Mouse (Mus musculus) limb, embryonic 11.5 days (tissue): ENCODE data around the gene Lrrc17. TPM values are rescaled to one million over a fixed set of nuclear protein-coding genes. Genes with fewer than 3 reads are reported as not detected.

Experiments used
- ATAC-seq: fragments of 200-750 bp; cut with Nextera tagmentation; 2 replicates; pipeline ENCODE4 v1.8.0; 2017; ENCODE audit warnings: low read depth; ENCODE audit not compliant: insufficient number of reproducible peaks, low FRiP score, low TSS enrichment
- DNase-seq: peaks from one replicate; pipeline ENCODE4 v3.0.0-alpha.2; 2015; ENCODE audit warnings: low spot score
- H3K27ac ChIP-seq: fragments of 300-500 bp; sonication (generic); replicated peaks from 2 replicates; pipeline ENCODE4 v1.5.1; 2014; ENCODE audit warnings: low read depth, mild to moderate bottlenecking, low read length
- H3K27me3 ChIP-seq: fragments of 300-500 bp; sonication (generic); 2 replicates; pipeline ENCODE4 v1.6.1; 2014; ENCODE audit warnings: mild to moderate bottlenecking, low read length, mixed read lengths; ENCODE audit not compliant: control insufficient read depth, insufficient read depth
- H3K36me3 ChIP-seq: fragments of 300-500 bp; sonication (generic); 2 replicates; pipeline ENCODE4 v1.6.1; 2014; ENCODE audit warnings: mild to moderate bottlenecking, low read length, moderate library complexity, mixed read lengths; ENCODE audit not compliant: control insufficient read depth, insufficient read depth
- H3K4me1 ChIP-seq: fragments of 300-500 bp; sonication (generic); 2 replicates; pipeline ENCODE4 v1.6.1; 2014; ENCODE audit warnings: low read length, mixed read lengths; ENCODE audit not compliant: control insufficient read depth, insufficient read depth
- H3K4me2 ChIP-seq: fragments of 300-500 bp; sonication (generic); 2 replicates; pipeline ENCODE4 v1.6.1; 2014; ENCODE audit warnings: low read depth, mild to moderate bottlenecking, moderate library complexity; ENCODE audit not compliant: severe bottlenecking
- H3K4me3 ChIP-seq: fragments of 300-500 bp; sonication (generic); 2 replicates; pipeline ENCODE4 v1.5.1; 2014; ENCODE audit warnings: low read depth, low read length
- H3K9ac ChIP-seq: fragments of 300-500 bp; sonication (generic); 2 replicates; pipeline ENCODE4 v1.6.1; 2014; ENCODE audit warnings: mild to moderate bottlenecking, low read length
- H3K9me3 ChIP-seq: fragments of 300-500 bp; sonication (generic); 2 replicates; pipeline ENCODE4 v1.6.1; 2016; ENCODE audit warnings: low read length; ENCODE audit not compliant: control insufficient read depth
- WGBS: fragments of 180-500 bp; shearing (Covaris S2); extraction: QIAGEN DNeasy Blood & Tissue Kit; methylation state at CpG from one replicate; pipeline ENCODE4 v1.1.7; 2014; 5-methylcytosine and 5-hydroxymethylcytosine counted together
- polyA plus RNA-seq: library from polyadenylated mRNA; unstranded; fragments of >200 nt; fragmentation: Nextera tagmentation; extraction: Ambion mirVana; gene quantifications from 2 replicates; pipeline ENCODE4 v1.2.1, GENCODE M21; 2014

Gene Lrrc17
- polyA plus RNA-seq, 1 experiment from 2014 or later, result 34.3 TPM

DNA sequence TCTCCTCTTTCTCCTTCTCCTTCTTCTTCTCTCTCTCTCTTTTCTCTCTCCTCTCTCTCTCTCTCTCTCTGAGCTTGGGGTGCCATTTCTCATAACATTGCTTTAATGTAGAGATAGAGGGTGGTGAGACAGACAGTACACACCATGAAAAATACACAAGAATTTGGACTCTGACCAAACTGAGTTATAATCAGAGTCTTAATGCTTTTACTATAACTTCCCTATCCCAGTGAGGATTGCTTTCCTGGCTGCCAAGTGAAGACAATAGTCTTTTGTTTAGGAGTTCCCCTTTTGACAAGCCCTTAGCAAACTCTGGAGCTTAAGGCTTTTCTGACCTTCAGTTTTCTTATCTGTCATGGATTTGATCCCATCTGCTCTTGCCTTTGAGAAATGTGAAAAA is 1.9 kb downstream of the Lrrc17 start:
- Histone ChIP-seq H3K36me3 (no peaks in the 10 kb centered on the region), H3K9ac (no peak overlapping the region), H3K27ac (no peak overlapping the region), H3K9me3 (no peaks in the 10 kb centered on the region), H3K27me3 (no peaks in the 10 kb centered on the region), H3K4me1 (peaks cover 7% of the 10 kb centered on the region), H3K4me2 (peak overlapping the region; percentile 15; the same call in 1 of the 2 replicates), H3K4me3 (no peak overlapping the region)
- DNase-seq (no peak), ATAC-seq (no peak)

DNA sequence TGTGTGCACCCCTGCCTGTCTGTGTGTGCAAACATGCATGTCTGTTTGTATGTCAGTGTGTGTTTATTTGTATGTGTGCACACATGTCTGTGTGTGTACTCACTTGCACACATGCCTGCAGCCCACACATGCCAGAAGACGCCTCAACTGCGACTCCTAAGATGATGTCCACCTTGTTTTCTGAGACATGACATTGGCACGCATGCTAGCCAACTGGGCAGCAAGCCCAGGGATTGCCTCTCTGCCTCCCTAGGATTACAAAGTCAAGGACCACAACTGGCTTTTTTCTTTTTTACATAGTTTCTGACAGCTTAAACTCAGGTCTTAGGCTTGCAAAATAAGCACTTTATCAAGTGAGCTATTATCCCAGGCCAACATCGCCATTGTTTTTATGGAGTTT is 2.4 kb downstream of the Lrrc17 start:
- Histone ChIP-seq H3K27ac (no peak overlapping the region), H3K27me3 (no peaks in the 10 kb centered on the region), H3K9me3 (no peaks in the 10 kb centered on the region), H3K4me2 (no peak overlapping the region), H3K4me3 (no peak overlapping the region), H3K9ac (no peak overlapping the region), H3K4me1 (peaks cover 7% of the 10 kb centered on the region), H3K36me3 (no peaks in the 10 kb centered on the region)
- no peak for ATAC-seq
- 89% methylated on average over 4 of the region's 4 CpGs for WGBS
- no peak for DNase-seq

DNA sequence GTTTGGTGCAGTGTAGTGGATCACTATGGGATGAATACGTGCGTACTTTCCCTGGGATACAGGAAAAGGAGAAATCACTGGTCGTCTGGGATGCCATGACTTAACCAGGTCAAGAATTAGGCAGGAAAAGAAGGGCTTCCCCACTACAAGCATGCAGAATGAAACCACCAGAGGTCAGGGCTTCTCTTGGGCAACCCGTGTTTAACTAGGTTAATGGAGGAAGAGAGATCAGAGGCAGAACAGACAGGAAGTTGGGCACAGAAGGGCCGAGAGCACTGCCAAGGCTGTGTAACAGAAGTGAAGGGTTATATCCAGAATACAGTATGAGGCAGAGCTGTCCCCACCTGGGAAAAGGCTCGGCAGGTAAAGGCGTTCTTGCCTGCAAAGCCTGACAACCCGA is 3.6 kb downstream of the Lrrc17 start:
- Histone ChIP-seq H3K4me3 (no peak overlapping the region), H3K36me3 (no peaks in the 10 kb centered on the region), H3K9me3 (no peaks in the 10 kb centered on the region), H3K4me1 (peaks cover 7% of the 10 kb centered on the region), H3K27me3 (no peaks in the 10 kb centered on the region), H3K4me2 (no peak overlapping the region), H3K9ac (no peak overlapping the region), H3K27ac (no peak overlapping the region)
- ATAC-seq (no peak), DNase-seq (no peak)
- 86% methylated on average over 8 of the region's 8 CpGs for WGBS

DNA sequence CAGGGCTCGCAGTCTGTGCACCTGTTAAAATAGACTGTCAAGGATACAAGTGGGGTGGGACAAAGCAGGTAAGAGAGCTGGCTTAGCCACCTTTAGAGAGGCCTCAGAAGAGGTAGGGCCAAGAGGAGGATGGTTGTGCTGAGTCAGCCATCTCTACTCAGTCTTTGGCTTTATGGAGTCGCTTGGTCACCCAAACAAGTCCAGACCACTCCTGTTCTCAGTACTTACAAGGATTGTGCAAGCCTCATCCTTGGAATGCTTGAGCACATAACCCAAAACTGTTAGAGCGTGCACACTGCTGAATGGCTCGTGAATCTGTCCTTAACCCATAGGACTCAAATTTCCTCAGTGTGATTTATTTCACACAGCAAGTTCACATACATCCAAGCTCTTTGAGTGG is 10.3 kb downstream of the Lrrc17 start:
- Histone ChIP-seq H3K36me3 (no peaks in the 10 kb centered on the region), H3K4me3 (no peak overlapping the region), H3K4me2 (no peak overlapping the region), H3K27me3 (no peaks in the 10 kb centered on the region), H3K9me3 (no peaks in the 10 kb centered on the region), H3K4me1 (no peaks in the 10 kb centered on the region), H3K9ac (no peak overlapping the region), H3K27ac (no peak overlapping the region)
- DNase-seq (no peak), ATAC-seq (no peak)
- WGBS, result 77% methylated on average over 4 of the region's 4 CpGs

DNA sequence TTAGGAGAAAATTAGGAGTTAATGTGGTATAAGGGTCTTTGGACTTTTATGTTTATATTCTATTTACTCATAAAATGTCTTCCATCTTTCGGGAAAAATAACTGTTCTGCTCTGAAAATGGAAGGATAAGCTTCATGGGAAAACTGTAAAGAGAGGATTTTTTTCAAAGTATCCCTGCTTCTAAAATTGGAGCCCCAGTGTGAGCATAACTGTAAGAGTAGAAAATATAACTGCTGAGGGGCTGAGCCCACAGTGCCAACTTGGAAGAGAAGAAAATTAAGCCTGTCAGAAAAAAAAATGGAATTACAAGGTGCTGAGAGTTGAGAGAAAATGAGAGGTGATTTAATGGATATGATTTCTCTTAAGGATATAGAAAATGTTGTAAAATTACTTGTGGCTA is 11.4 kb downstream of the Lrrc17 start:
- ATAC-seq (no peak), DNase-seq (no peak)
- H3K9ac ChIP-seq, result no peak overlapping the region
- H3K4me1 ChIP-seq, result no peaks in the 10 kb centered on the region
- no peaks in the 10 kb centered on the region for H3K36me3 ChIP-seq
- no peaks in the 10 kb centered on the region for H3K27me3 ChIP-seq
- H3K27ac ChIP-seq, result no peak overlapping the region
- no peak overlapping the region for H3K4me2 ChIP-seq
- 86% methylated on average over 1 of the region's 1 CpGs for WGBS
- no peak overlapping the region for H3K4me3 ChIP-seq
- H3K9me3 ChIP-seq, result no peaks in the 10 kb centered on the region

DNA sequence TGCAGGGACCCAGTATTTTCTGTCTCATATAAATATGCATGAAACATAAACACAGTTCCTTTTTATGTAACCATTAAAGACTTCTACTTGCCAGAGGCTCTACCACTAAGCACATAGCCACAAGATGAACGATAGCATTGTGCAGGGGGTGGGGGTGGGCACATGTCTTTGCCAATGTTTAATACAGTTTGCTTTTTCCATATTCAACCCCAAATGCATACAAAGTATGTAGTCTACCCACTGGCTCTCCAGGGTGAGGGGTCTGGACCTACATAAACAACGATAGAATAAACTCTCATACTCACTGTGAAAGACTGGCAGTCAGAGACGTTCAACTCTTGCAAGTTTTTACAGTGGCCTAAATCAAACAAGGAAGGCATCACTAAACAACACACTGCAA is 13.1 kb downstream of the Lrrc17 start:
- Histone ChIP-seq H3K4me3 (no peak overlapping the region), H3K9ac (no peak overlapping the region), H3K27me3 (no peaks in the 10 kb centered on the region), H3K4me2 (no peak overlapping the region), H3K4me1 (no peaks in the 10 kb centered on the region), H3K36me3 (no peaks in the 10 kb centered on the region), H3K27ac (no peak overlapping the region), H3K9me3 (no peaks in the 10 kb centered on the region)
- ATAC-seq (no peak), DNase-seq (no peak)
- 87% methylated on average over 3 of the region's 3 CpGs for WGBS

DNA sequence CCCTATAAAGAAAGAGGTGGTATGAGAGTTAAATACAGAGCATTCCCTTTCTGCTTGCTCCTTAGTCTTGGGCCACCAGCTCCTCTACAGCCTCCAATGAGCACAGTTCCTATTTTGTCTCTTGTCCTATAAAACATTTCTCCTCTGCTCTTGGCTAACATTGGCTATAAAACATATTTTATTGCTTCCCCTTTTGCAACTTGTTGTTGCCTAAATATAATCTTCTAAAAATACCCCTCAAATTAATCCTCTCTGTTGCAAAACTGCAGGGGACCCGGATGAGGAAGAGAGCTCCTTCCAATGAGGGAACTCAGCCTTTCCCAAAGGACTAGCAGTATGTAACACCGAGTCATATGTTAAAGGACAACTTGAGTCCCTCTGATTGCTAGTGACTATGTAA is 20.6 kb downstream of the Lrrc17 start:
- Histone ChIP-seq H3K4me1 (0 out of 2 replicates have a peak, but pooled peaks cover 2% of the 10 kb centered on the region), H3K36me3 (no peaks in the 10 kb centered on the region), H3K27ac (no peak overlapping the region), H3K4me2 (no peak overlapping the region), H3K27me3 (no peaks in the 10 kb centered on the region), H3K9me3 (no peaks in the 10 kb centered on the region), H3K4me3 (no peak overlapping the region), H3K9ac (no peak overlapping the region)
- ATAC-seq, result no peak
- DNase-seq, result no peak
- 86% methylated on average over 2 of the region's 2 CpGs for WGBS

DNA sequence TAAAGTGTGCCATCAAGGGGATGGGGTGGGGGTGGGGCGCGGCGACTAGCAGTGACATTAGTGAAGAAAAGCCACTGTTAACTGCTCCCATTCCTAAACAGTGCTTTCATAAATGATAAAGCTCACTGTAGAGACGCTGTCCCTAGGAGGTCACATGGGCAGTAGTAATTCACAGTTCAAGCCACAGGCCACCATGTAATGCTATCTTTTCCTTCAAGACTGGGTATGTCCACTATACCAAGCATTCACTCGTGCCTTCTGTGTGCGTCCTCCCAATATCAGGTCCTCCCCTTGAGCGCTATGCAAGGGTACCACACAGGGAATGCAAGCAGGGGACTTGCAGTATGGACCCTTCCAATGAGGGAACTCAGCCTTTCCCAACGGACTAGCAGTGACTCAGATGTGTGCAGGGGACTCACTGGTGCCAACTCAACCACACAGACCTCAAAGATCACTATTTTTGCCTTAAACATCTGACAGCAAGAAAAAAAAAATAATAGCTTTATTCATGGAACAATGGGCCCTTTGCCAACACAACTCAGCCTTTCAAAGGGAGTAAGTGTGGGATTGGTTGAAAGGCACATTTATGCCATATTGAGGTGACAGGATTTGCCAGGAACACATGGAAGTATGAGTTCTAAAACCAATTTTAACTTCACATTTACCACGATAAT is 22.2 kb downstream of the Lrrc17 start:
- H3K9me3 ChIP-seq, result no peaks in the 10 kb centered on the region
- no peaks in the 10 kb centered on the region for H3K36me3 ChIP-seq
- H3K27me3 ChIP-seq, result no peaks in the 10 kb centered on the region
- H3K9ac ChIP-seq, result no peak overlapping the region
- H3K27ac ChIP-seq, result no peak overlapping the region
- ATAC-seq, result no peak
- H3K4me3 ChIP-seq, result no peak overlapping the region
- DNase-seq, result no peak
- 0 out of 2 replicates have a peak, but pooled peaks cover 2% of the 10 kb centered on the region for H3K4me1 ChIP-seq
- H3K4me2 ChIP-seq, result no peak overlapping the region
- 93% methylated on average over 9 of the region's 9 CpGs for WGBS

DNA sequence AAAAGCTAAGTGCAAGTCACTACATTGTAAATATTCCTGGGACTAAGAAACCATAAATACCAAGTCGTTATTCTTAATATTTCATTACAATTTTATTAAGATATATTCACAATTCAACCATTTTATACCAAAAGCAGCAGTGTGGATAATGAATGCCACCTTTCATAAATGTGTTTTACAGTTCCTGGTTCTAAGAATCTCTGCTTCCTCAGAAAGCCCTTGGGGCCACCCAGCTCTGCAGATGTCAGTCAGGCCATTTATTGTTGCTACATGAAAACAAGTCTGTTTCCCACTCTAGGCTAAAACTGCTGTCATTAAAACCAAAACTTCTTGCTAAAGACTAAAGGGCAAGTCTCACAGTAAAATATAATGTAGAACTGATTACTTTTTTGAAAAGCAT is 24.4 kb downstream of the Lrrc17 start:
- ATAC-seq, result no peak
- WGBS, result 62% methylated on average over 1 of the region's 1 CpGs

More for the DNA sequence above, 24.4 kb downstream of the Lrrc17 start:
- Histone ChIP-seq H3K4me1 (0 out of 2 replicates have a peak, but pooled peaks cover 2% of the 10 kb centered on the region), H3K36me3 (no peaks in the 10 kb centered on the region), H3K4me2 (no peak overlapping the region), H3K27ac (0 out of 2 replicates have a peak overlapping the region, but pooled peaks have one; percentile 12), H3K27me3 (no peaks in the 10 kb centered on the region), H3K9ac (no peak overlapping the region), H3K9me3 (no peaks in the 10 kb centered on the region), H3K4me3 (no peak overlapping the region)
- no peak for DNase-seq
